Mouse (Mus musculus) stomach, postnatal 0 days (tissue): ENCODE data around the gene Pigx.
A peak's percentile ranks its signal among the peaks of the same experiment; 100 is the strongest.

ENCODE experiments used
- CTCF ChIP-seq: IDR thresholded peaks from 2 replicates; pipeline ENCODE4 v1.5.1; 2016; ENCODE audit warnings: antibody characterized with exemption, low read depth, mild to moderate bottlenecking, moderate library complexity
- EP300 ChIP-seq: optimal IDR thresholded peaks from 2 replicates; pipeline ENCODE3; 2016; ENCODE audit warnings: antibody characterized with exemption

DNA sequence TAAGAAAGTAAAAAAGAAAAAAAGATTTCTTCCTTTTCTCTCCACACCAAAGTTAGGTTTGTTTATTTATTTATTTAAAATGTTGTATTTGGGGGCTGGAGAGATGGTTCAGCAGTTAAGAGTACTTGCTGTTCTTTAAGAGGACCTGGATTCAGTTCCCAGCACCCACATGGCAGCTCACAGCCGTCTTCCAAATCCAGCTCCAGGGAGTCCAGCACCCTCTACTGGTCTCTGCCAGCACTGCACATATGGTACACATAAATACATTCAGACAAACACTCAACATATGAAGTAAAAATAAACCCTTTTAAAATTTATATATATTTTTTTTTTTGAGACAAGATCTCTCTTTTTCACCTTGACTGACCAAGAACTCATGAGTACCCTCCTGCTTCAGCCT is 6.2 kb upstream of the Pigx start:
- TF ChIP-seq CTCF (peak; percentile 43), EP300 (no peak)
